Mouse (Mus musculus) CH12.LX (cell line): Measurements from ENCODE around the gene Slc4a1.
A peak's percentile ranks its signal among the peaks of the same experiment; 100 is the strongest.

Experiments used
- CTCF ChIP-seq, 2 experiments: IDR thresholded peaks in 1 of 2; conservative IDR thresholded peaks in 1 of 2; 2 replicates each; pipeline ENCODE4 v1.5.1; 2011 to 2012; ENCODE audit warnings: low read depth in 2 of 2, low read length in 2 of 2, improper control_type of control experiment in 1 of 2, inconsistent platforms in 1 of 2, mild to moderate bottlenecking in 1 of 2, moderate library complexity in 1 of 2
- EP300 ChIP-seq: IDR thresholded peaks from 2 replicates; pipeline ENCODE4 v1.6.1; 2011; ENCODE audit warnings: low read length, improper control_type of control experiment
- ETS1 ChIP-seq: conservative IDR thresholded peaks from 2 replicates; pipeline ENCODE4 v1.6.1; 2012; ENCODE audit warnings: low read depth, mild to moderate bottlenecking, inconsistent platforms, low read length, improper control_type of control experiment, moderate library complexity
- JUND ChIP-seq: conservative IDR thresholded peaks from 2 replicates; pipeline ENCODE4 v1.6.1; 2011; ENCODE audit warnings: low read depth, low read length, improper control_type of control experiment
- MAX ChIP-seq: IDR thresholded peaks from 2 replicates; pipeline ENCODE4 v1.6.1; 2011; ENCODE audit warnings: low read length, improper control_type of control experiment
- MEF2A ChIP-seq: IDR thresholded peaks from 2 replicates; pipeline ENCODE4 v1.6.1; 2014; ENCODE audit warnings: low read depth, mild to moderate bottlenecking, inconsistent platforms, low read length, improper control_type of control experiment, borderline replicate concordance
- MXI1 ChIP-seq: IDR thresholded peaks from 2 replicates; pipeline ENCODE4 v1.6.1; 2011; ENCODE audit warnings: mild to moderate bottlenecking, low read depth, low read length, improper control_type of control experiment
- NELFE ChIP-seq: IDR thresholded peaks from 2 replicates; pipeline ENCODE4 v1.6.1; 2011; ENCODE audit warnings: low read depth, low read length, improper control_type of control experiment
- POLR2A ChIP-seq: IDR thresholded peaks from 2 replicates; pipeline ENCODE4 v1.6.1; 2011; ENCODE audit warnings: low read depth, mild to moderate bottlenecking, improper control_type of control experiment, low read length
- POLR2AphosphoS2 ChIP-seq: IDR thresholded peaks from 2 replicates; pipeline ENCODE4 v1.6.1; 2011; ENCODE audit warnings: low read depth, low read length, improper control_type of control experiment
- SIN3A ChIP-seq: IDR thresholded peaks from 2 replicates; pipeline ENCODE4 v1.6.1; 2012; ENCODE audit warnings: low read length, improper control_type of control experiment, inconsistent platforms
- ZC3H11A ChIP-seq: IDR thresholded peaks from 2 replicates; pipeline ENCODE4 v1.6.1; 2012; ENCODE audit warnings: low read depth, mild to moderate bottlenecking, inconsistent platforms, low read length, improper control_type of control experiment
- ZNF384 ChIP-seq: IDR thresholded peaks from 2 replicates; pipeline ENCODE4 v1.6.1; 2012; ENCODE audit warnings: low read depth, low read length, improper control_type of control experiment, inconsistent platforms

DNA sequence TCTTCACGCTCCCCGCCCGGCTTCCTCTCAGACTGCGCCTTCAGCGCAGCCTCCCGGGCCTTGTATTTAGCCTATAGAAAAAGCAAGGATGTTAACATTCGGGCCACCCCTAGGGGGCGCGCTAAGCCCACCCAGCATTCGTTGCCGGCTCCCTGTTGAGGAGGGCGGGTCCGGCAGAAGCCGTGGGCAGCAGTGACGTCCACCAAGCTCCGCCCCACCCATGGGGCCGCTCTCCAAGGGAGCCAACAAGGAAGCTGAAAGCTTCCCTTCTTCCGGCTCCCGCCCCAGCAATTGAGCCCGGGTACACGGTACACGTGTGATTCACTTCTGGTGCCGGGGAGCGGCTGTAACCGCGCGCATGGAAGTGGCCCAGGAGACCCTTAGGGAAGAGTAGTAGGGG is 57.0 kb downstream of the Slc4a1 start:
- TF ChIP-seq POLR2AphosphoS2 (peak; percentile 86; the same call in 1 of the 2 replicates), MEF2A (no peak; the same call in 1 of the 2 replicates), EP300 (no peak), JUND (no peak), ZC3H11A (peak; percentile 81), NELFE (peak; percentile 63), CTCF (conservative IDR thresholded peaks at IDR 0.05 in 1 of 2, IDR thresholded peaks at IDR 0.05 in 1 of 2; ENCODE audit: low read depth in 2 of 2, low read length in 2 of 2) (peak; percentile 70 to 99), POLR2A (peak; percentile 92), MXI1 (peak; percentile 99), MAX (peak; percentile 87), SIN3A (peak; percentile 96), ETS1 (peak; percentile 41; the same call in 1 of the 2 replicates), ZNF384 (peak; percentile 59)
